Mouse (Mus musculus): Measurements from ENCODE around the gene Pknox1.

GRCm38 (mm10) chr17:31564858-31565140, 265 bp downstream of the Pknox1 start:
- no peak for TF ChIP-seq CTCF (IDR thresholded peaks at IDR 0.05; ENCODE audit: insufficient read depth, low read length)
- TF ChIP-seq POLR2A (IDR thresholded peaks at IDR 0.05; ENCODE audit: borderline replicate concordance, extremely low read depth, low read depth, low read length) = no peak
